Mouse (Mus musculus): Measurements from ENCODE around the gene Gpr156. TPM values are rescaled to one million over a fixed set of nuclear protein-coding genes. Genes with fewer than 3 reads are reported as not detected.
A peak's percentile ranks its signal among the peaks of the same experiment; 100 is the strongest.

Gene Gpr156
- polyA plus RNA-seq (2014; fragmentation: Nextera tagmentation; extraction: Ambion mirVana): 7.1 and 7.8 TPM in 2 replicates

- 3% methylated on average over 42 of the region's 53 CpGs for WGBS
- Histone ChIP-seq H3K36me3 (ENCODE audit: control insufficient read depth, insufficient read depth, low read length) (no peaks in the 10 kb centered on the region), H3K27me3 (ENCODE audit: control insufficient read depth, insufficient read depth, low read length) (no peaks in the 10 kb centered on the region), H3K4me1 (ENCODE audit: control insufficient read depth, insufficient read depth, low read length) (no peaks in the 10 kb centered on the region), H3K4me2 (ENCODE audit: low read depth) (peak within 1 kb of the TSS; percentile 55), H3K4me3 (ENCODE audit: low read depth, low read length) (peak within 1 kb of the TSS; percentile 37), H3K9me3 (ENCODE audit: control insufficient read depth, low read length) (no peaks in the 10 kb centered on the region), H3K9ac (ENCODE audit: low read length) (peak within 1 kb of the TSS; percentile 46), H3K27ac (ENCODE audit: low read depth, low read length) (no peak within 1 kb of the TSS)
- DNase-seq (ENCODE audit: low spot score) (peak; percentile 82), ATAC-seq (ENCODE audit: insufficient read depth, low FRiP score, low TSS enrichment) (peak; percentile 90)
Measured at GRCm38 (mm10) chr16:37916138-37916817, at the start of gene Gpr156. Gpr156 (plus strand) TSS chr16:37916496.

- H3K9me3 ChIP-seq (ENCODE audit: control insufficient read depth, low read length): no peaks in the 10 kb centered on the region
- under 1% methylated on average over 74 of the region's 86 CpGs for WGBS
- H3K27me3 ChIP-seq (ENCODE audit: control insufficient read depth, insufficient read depth, low read length): no peaks in the 10 kb centered on the region
- ATAC-seq (ENCODE audit: insufficient read depth, low FRiP score, low TSS enrichment) (peak; percentile 92), DNase-seq (ENCODE audit: low spot score) (peak; percentile 91)
- peaks cover 14% of the 10 kb centered on the region; the same call in 1 of the 2 replicates for H3K4me1 ChIP-seq (ENCODE audit: control insufficient read depth, insufficient read depth, low read length)
- H3K36me3 ChIP-seq (ENCODE audit: control insufficient read depth, insufficient read depth, low read length): 0 out of 2 replicates have a peak, but pooled peaks cover 2% of the 10 kb centered on the region
- H3K9ac ChIP-seq (ENCODE audit: low read length): peak within 1 kb of the TSS; percentile 99
- peak within 1 kb of the TSS; percentile 96 for H3K4me3 ChIP-seq (ENCODE audit: low read depth, low read length)
- H3K4me2 ChIP-seq (ENCODE audit: low read depth): peak within 1 kb of the TSS; percentile 76
- peak within 1 kb of the TSS; percentile 99 for H3K27ac ChIP-seq (ENCODE audit: low read depth, low read length)
Measured at GRCm38 (mm10) chr16:37867791-37868505, 48.3 kb upstream of the Gpr156 start, which contains the start of gene Lrrc58. Lrrc58 (plus strand) TSS chr16:37868389.

- H3K9me3 ChIP-seq (ENCODE audit: control insufficient read depth, low read length): no peaks in the 10 kb centered on the region
- under 1% methylated on average over 83 of the region's 87 CpGs for WGBS
- 0 out of 2 replicates have a peak, but pooled peaks cover 2% of the 10 kb centered on the region for H3K36me3 ChIP-seq (ENCODE audit: control insufficient read depth, insufficient read depth, low read length)
- ATAC-seq (ENCODE audit: insufficient read depth, low FRiP score, low TSS enrichment) (peak; percentile 65), DNase-seq (ENCODE audit: low spot score) (peak; percentile 86)
- H3K4me1 ChIP-seq (ENCODE audit: control insufficient read depth, insufficient read depth, low read length): peaks cover 14% of the 10 kb centered on the region; the same call in 1 of the 2 replicates
- peak overlapping the region; percentile 99 for H3K9ac ChIP-seq (ENCODE audit: low read length)
- no peaks in the 10 kb centered on the region for H3K27me3 ChIP-seq (ENCODE audit: control insufficient read depth, insufficient read depth, low read length)
- peak overlapping the region; percentile 76 for H3K4me2 ChIP-seq (ENCODE audit: low read depth)
- peak overlapping the region; percentile 96 for H3K4me3 ChIP-seq (ENCODE audit: low read depth, low read length)
- peak overlapping the region; percentile 99 for H3K27ac ChIP-seq (ENCODE audit: low read depth, low read length)
Measured at GRCm38 (mm10) chr16:37868506-37869469, 47.5 kb upstream of the Gpr156 start.

- Histone ChIP-seq H3K9ac (ENCODE audit: low read length) (peak overlapping the region; percentile 99), H3K27me3 (ENCODE audit: control insufficient read depth, insufficient read depth, low read length) (no peaks in the 10 kb centered on the region), H3K9me3 (ENCODE audit: control insufficient read depth, low read length) (no peaks in the 10 kb centered on the region), H3K27ac (ENCODE audit: low read depth, low read length) (peak overlapping the region; percentile 99; the same call in 1 of the 2 replicates), H3K4me3 (ENCODE audit: low read depth, low read length) (peak overlapping the region; percentile 96), H3K36me3 (ENCODE audit: control insufficient read depth, insufficient read depth, low read length) (0 out of 2 replicates have a peak, but pooled peaks cover 2% of the 10 kb centered on the region), H3K4me1 (ENCODE audit: control insufficient read depth, insufficient read depth, low read length) (peaks cover 14% of the 10 kb centered on the region; the same call in 1 of the 2 replicates), H3K4me2 (ENCODE audit: low read depth) (peak overlapping the region; percentile 76)
- no peak for ATAC-seq (ENCODE audit: insufficient read depth, low FRiP score, low TSS enrichment)
- 54% methylated on average over 4 of the region's 4 CpGs for WGBS
- DNase-seq (ENCODE audit: low spot score): no peak
Measured at GRCm38 (mm10) chr16:37869470-37870231, 46.6 kb upstream of the Gpr156 start.

- ATAC-seq (ENCODE audit: insufficient read depth, low FRiP score, low TSS enrichment) (no peak), DNase-seq (ENCODE audit: low spot score) (no peak)
- no peak overlapping the region for H3K4me2 ChIP-seq (ENCODE audit: low read depth)
- 87% methylated on average over 4 of the region's 4 CpGs for WGBS
- H3K9ac ChIP-seq (ENCODE audit: low read length): no peak overlapping the region
- H3K4me3 ChIP-seq (ENCODE audit: low read depth, low read length): no peak overlapping the region
- no peaks in the 10 kb centered on the region for H3K27me3 ChIP-seq (ENCODE audit: control insufficient read depth, insufficient read depth, low read length)
- H3K36me3 ChIP-seq (ENCODE audit: control insufficient read depth, insufficient read depth, low read length): 0 out of 2 replicates have a peak, but pooled peaks cover 2% of the 10 kb centered on the region
- H3K4me1 ChIP-seq (ENCODE audit: control insufficient read depth, insufficient read depth, low read length): peaks cover 14% of the 10 kb centered on the region; the same call in 1 of the 2 replicates
- H3K9me3 ChIP-seq (ENCODE audit: control insufficient read depth, low read length): no peaks in the 10 kb centered on the region
- H3K27ac ChIP-seq (ENCODE audit: low read depth, low read length): no peak overlapping the region
Measured at GRCm38 (mm10) chr16:37871112-37871715, 45.1 kb upstream of the Gpr156 start.

- Histone ChIP-seq H3K4me1 (ENCODE audit: control insufficient read depth, insufficient read depth, low read length) (peaks cover 14% of the 10 kb centered on the region; the same call in 1 of the 2 replicates), H3K27ac (ENCODE audit: low read depth, low read length) (no peak overlapping the region), H3K4me2 (ENCODE audit: low read depth) (no peak overlapping the region), H3K9me3 (ENCODE audit: control insufficient read depth, low read length) (no peaks in the 10 kb centered on the region), H3K36me3 (ENCODE audit: control insufficient read depth, insufficient read depth, low read length) (0 out of 2 replicates have a peak, but pooled peaks cover 2% of the 10 kb centered on the region), H3K4me3 (ENCODE audit: low read depth, low read length) (no peak overlapping the region), H3K9ac (ENCODE audit: low read length) (no peak overlapping the region), H3K27me3 (ENCODE audit: control insufficient read depth, insufficient read depth, low read length) (no peaks in the 10 kb centered on the region)
- DNase-seq (ENCODE audit: low spot score): no peak
- 91% methylated on average over 4 of the region's 4 CpGs for WGBS
- no peak for ATAC-seq (ENCODE audit: insufficient read depth, low FRiP score, low TSS enrichment)
Measured at GRCm38 (mm10) chr16:37874501-37875235, 41.6 kb upstream of the Gpr156 start.

- no peak overlapping the region for H3K9ac ChIP-seq (ENCODE audit: low read length)
- ATAC-seq (ENCODE audit: insufficient read depth, low FRiP score, low TSS enrichment) (no peak), DNase-seq (ENCODE audit: low spot score) (no peak)
- WGBS: 98% methylated on average over 3 of the region's 3 CpGs
- H3K9me3 ChIP-seq (ENCODE audit: control insufficient read depth, low read length): no peaks in the 10 kb centered on the region
- no peaks in the 10 kb centered on the region for H3K4me1 ChIP-seq (ENCODE audit: control insufficient read depth, insufficient read depth, low read length)
- H3K27ac ChIP-seq (ENCODE audit: low read depth, low read length): no peak overlapping the region
- no peak overlapping the region for H3K4me3 ChIP-seq (ENCODE audit: low read depth, low read length)
- H3K36me3 ChIP-seq (ENCODE audit: control insufficient read depth, insufficient read depth, low read length): peaks cover 6% of the 10 kb centered on the region
- H3K27me3 ChIP-seq (ENCODE audit: control insufficient read depth, insufficient read depth, low read length): no peaks in the 10 kb centered on the region
- H3K4me2 ChIP-seq (ENCODE audit: low read depth): no peak overlapping the region
Measured at GRCm38 (mm10) chr16:37877406-37877805, 38.9 kb upstream of the Gpr156 start.
